Mouse (Mus musculus): ENCODE measurements around the gene Ccdc152.

Gene Ccdc152

GRCm38 (mm10) chr15:3303426-3303825, at the start of gene Ccdc152:
Gene Ccdc152, minus strand, starts transcription at chr15:3303526.
- DNase-seq (ENCODE audit: low spot score in 2 of 2) = no peak

- DNase-seq (ENCODE audit: low spot score in 2 of 2) = no peak
These were observed 46.2 kb upstream of the Ccdc152 start for GRCm38 (mm10) chr15:3349306-3350064.

- DNase-seq (ENCODE audit: low spot score in 2 of 2) = no peak
These were observed 43.4 kb upstream of the Ccdc152 start for GRCm38 (mm10) chr15:3346682-3347081.

- peak; percentile 60 to 74 for DNase-seq (ENCODE audit: low spot score in 2 of 2)
These were observed 41.2 kb upstream of the Ccdc152 start for GRCm38 (mm10) chr15:3344555-3344954.

GRCm38 (mm10) chr15:3341806-3342582, 38.7 kb upstream of the Ccdc152 start:
- DNase-seq (ENCODE audit: low spot score in 2 of 2) = no peak

GRCm38 (mm10) chr15:3339847-3340246, 36.5 kb upstream of the Ccdc152 start:
- no peak for DNase-seq (ENCODE audit: low spot score in 2 of 2)

- no peak for DNase-seq (ENCODE audit: low spot score in 2 of 2)
These were observed 29.2 kb upstream of the Ccdc152 start for GRCm38 (mm10) chr15:3332517-3332916.

- DNase-seq (ENCODE audit: low spot score in 2 of 2) = no peak
These were observed 28.5 kb upstream of the Ccdc152 start for GRCm38 (mm10) chr15:3331813-3332212.

GRCm38 (mm10) chr15:3330291-3330690, 27.0 kb upstream of the Ccdc152 start:
- no peak for DNase-seq (ENCODE audit: low spot score in 2 of 2)

GRCm38 (mm10) chr15:3323041-3323440, 19.7 kb upstream of the Ccdc152 start:
- no peak for DNase-seq (ENCODE audit: low spot score in 2 of 2)

GRCm38 (mm10) chr15:3319929-3320328, 16.6 kb upstream of the Ccdc152 start:
- no peak for DNase-seq (ENCODE audit: low spot score in 2 of 2)

- no peak for DNase-seq (ENCODE audit: low spot score in 2 of 2)
These were observed 13.3 kb upstream of the Ccdc152 start for GRCm38 (mm10) chr15:3316617-3317016.

GRCm38 (mm10) chr15:3312937-3313336, 9.6 kb upstream of the Ccdc152 start:
- peak; percentile 4 to 37 for DNase-seq (ENCODE audit: low spot score in 2 of 2)

- no peak for DNase-seq (ENCODE audit: low spot score in 2 of 2)
These were observed 6.5 kb upstream of the Ccdc152 start for GRCm38 (mm10) chr15:3309856-3310255.

- no peak for DNase-seq (ENCODE audit: low spot score in 2 of 2)
These were observed 2.8 kb downstream of the Ccdc152 start for GRCm38 (mm10) chr15:3300361-3301100.

- DNase-seq (ENCODE audit: low spot score in 2 of 2) = no peak
These were observed 5.7 kb downstream of the Ccdc152 start for GRCm38 (mm10) chr15:3297615-3298014.

GRCm38 (mm10) chr15:3295986-3296385, 7.3 kb downstream of the Ccdc152 start:
- DNase-seq (ENCODE audit: low spot score in 2 of 2) = no peak

- no peak for DNase-seq (ENCODE audit: low spot score in 2 of 2)
These were observed 9.8 kb downstream of the Ccdc152 start for GRCm38 (mm10) chr15:3293477-3293876.

- no peak for DNase-seq (ENCODE audit: low spot score in 2 of 2)
These were observed 12.9 kb downstream of the Ccdc152 start for GRCm38 (mm10) chr15:3290435-3290834.

GRCm38 (mm10) chr15:3286032-3286431, 17.3 kb downstream of the Ccdc152 start:
- no peak for DNase-seq (ENCODE audit: low spot score in 2 of 2)

GRCm38 (mm10) chr15:3281737-3282136, 21.6 kb downstream of the Ccdc152 start:
- no peak for DNase-seq (ENCODE audit: low spot score in 2 of 2)

GRCm38 (mm10) chr15:3281216-3281615, 22.1 kb downstream of the Ccdc152 start:
- no peak for DNase-seq (ENCODE audit: low spot score in 2 of 2)
